Mouse (Mus musculus) gastrocnemius, postnatal 25 days (tissue): ENCODE measurements around the gene Olfr366. TPM values are rescaled to one million over a fixed set of nuclear protein-coding genes. Genes with fewer than 3 reads are reported as not detected.
"Not testable (repeated sequence)": the region's sequence is repeated elsewhere in the genome, so short reads cannot be mapped to it uniquely, and the experiment has no call there.

Experiments
- DNase-seq: peaks from one replicate; pipeline ENCODE4 v3.0.0; 2022
- long read RNA-seq, 2 experiments: library from polyadenylated mRNA; stranded (forward); transcript quantifications; one replicate each; pipeline ENCODE4 v2.0.0; 2021
- total RNA-seq, 2 experiments: library from RNA; stranded (reverse); gene quantifications; 1 replicate in 1 of 2; 2 replicates in 1 of 2; pipeline ENCODE4 v1.2.3; 2021

Olfr366 gene
- total RNA-seq: not detected
- long read RNA-seq, experiment 1: 0 reads
- long read RNA-seq, experiment 2: 0 reads

- DNase-seq: no peak
These were observed at the start of gene Olfr366 for GRCm38 (mm10) chr2:37211274-37211673. Olfr366 (plus strand) TSS chr2:37211574.

- no peak for DNase-seq
These were observed 23.5 kb upstream of the Olfr366 start, which contains the start of gene Olfr365 for GRCm38 (mm10) chr2:37187898-37188297. Olfr365 (plus strand) TSS chr2:37188198.

DNA sequence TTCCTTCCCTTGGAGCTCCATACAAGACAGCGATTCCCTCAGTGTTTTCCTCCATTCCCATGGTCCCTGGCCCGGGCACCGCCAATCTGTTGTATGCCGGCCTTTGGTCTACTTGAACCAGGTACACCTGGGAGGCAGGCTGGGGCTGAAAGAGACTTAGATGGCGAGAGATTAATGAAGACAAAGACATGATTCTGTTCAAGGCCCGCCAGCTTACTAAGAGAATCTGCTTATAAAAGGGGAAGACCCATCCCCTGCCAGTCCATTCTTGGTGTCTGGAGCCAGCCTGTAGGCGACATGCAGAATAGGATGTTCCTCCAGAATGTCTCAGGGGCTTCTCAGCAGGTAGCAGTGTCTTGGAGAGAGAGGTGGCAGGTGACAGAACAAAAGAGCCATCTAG is 50.4 kb downstream of the Olfr366 start:
- not testable (repeated sequence) for DNase-seq

Other genes with a start within 250 kb of the Olfr366 start
- gene Olfr357, start 217.7 kb upstream of the Olfr366 start, total RNA-seq: not detected
- not detected for gene Olfr358, start 202.2 kb upstream of the Olfr366 start, total RNA-seq
- not detected for gene Olfr360, start 145.8 kb upstream of the Olfr366 start, total RNA-seq
- gene Olfr361, start 122.3 kb upstream of the Olfr366 start, total RNA-seq: not detected
- not detected for gene Olfr362, start 93.7 kb upstream of the Olfr366 start, total RNA-seq
- gene Olfr364-ps1, start 72.3 kb upstream of the Olfr366 start, total RNA-seq: not detected
- not detected for gene Olfr365, start 23.4 kb upstream of the Olfr366 start, total RNA-seq
- not detected for gene Olfr368, start 114.9 kb downstream of the Olfr366 start, total RNA-seq
- gene Pdcl, start 147.8 kb downstream of the Olfr366 start, total RNA-seq: 10 to 100 TPM; 11.3 to 12.7 TPM
- gene Rc3h2, start 211.3 kb downstream of the Olfr366 start, total RNA-seq: 10 to 100 TPM; 33.4 to 40.7 TPM
- 1 to 10 TPM; 3.7 to 4.0 TPM for gene Zbtb26, start 231.6 kb downstream of the Olfr366 start, total RNA-seq
- 1 to 10 TPM; 2.9 to 3.1 TPM for gene Zbtb6, start 231.6 kb downstream of the Olfr366 start, total RNA-seq
- gene Rabgap1, start 231.7 kb downstream of the Olfr366 start, total RNA-seq: 10 to 100 TPM; 25.3 to 27.2 TPM